Mouse (Mus musculus) intestine, postnatal 0 days (tissue): Measurements from ENCODE around the gene Ppp4r3a. TPM values are rescaled to one million over a fixed set of nuclear protein-coding genes. Genes with fewer than 3 reads are reported as not detected.

ENCODE experiments used
- ATAC-seq: fragments of 200-750 bp; cut with Nextera tagmentation; 2 replicates; pipeline ENCODE4 v1.8.0; 2017; ENCODE audit warnings: mild to moderate bottlenecking, moderate TSS enrichment, moderate library complexity
- H3K27ac ChIP-seq: fragments of 300-500 bp; sonication (generic); 2 replicates; pipeline ENCODE4 v1.5.1; 2014; ENCODE audit warnings: mild to moderate bottlenecking, low read depth, low read length, moderate library complexity
- H3K27me3 ChIP-seq: fragments of 300-500 bp; sonication (generic); replicated peaks from 2 replicates; pipeline ENCODE4 v1.6.1; 2014; ENCODE audit warnings: low read length, mixed read lengths; ENCODE audit not compliant: control insufficient read depth, insufficient read depth
- H3K36me3 ChIP-seq: fragments of 300-500 bp; sonication (generic); 2 replicates; pipeline ENCODE4 v1.6.1; 2014; ENCODE audit warnings: mild to moderate bottlenecking, moderate library complexity; ENCODE audit not compliant: control insufficient read depth, insufficient read depth
- H3K4me1 ChIP-seq: fragments of 300-500 bp; sonication (generic); replicated peaks from 2 replicates; pipeline ENCODE4 v1.6.1; 2014; ENCODE audit warnings: antibody characterized with exemption, low read length, mixed read lengths; ENCODE audit not compliant: control insufficient read depth, insufficient read depth
- H3K4me2 ChIP-seq: fragments of 300-500 bp; sonication (generic); replicated peaks from 2 replicates; pipeline ENCODE4 v1.6.1; 2014; ENCODE audit warnings: low read depth, mild to moderate bottlenecking, moderate library complexity
- H3K4me3 ChIP-seq: fragments of 300-500 bp; sonication (generic); 2 replicates; pipeline ENCODE4 v1.5.1; 2014; ENCODE audit warnings: low read depth, low read length
- H3K9ac ChIP-seq: fragments of 300-500 bp; sonication (generic); 2 replicates; pipeline ENCODE4 v1.6.1; 2014; ENCODE audit warnings: mild to moderate bottlenecking, low read depth, low read length
- H3K9me3 ChIP-seq: fragments of 300-500 bp; sonication (generic); 2 replicates; pipeline ENCODE4 v1.6.1; 2016; ENCODE audit warnings: mixed run types; ENCODE audit not compliant: control insufficient read depth
- CTCF ChIP-seq: sonication (generic); IDR thresholded peaks from 2 replicates; pipeline ENCODE4 v1.5.1; 2016; ENCODE audit warnings: low read depth, mild to moderate bottlenecking, control low read depth, antibody characterized with exemption, moderate library complexity
- WGBS: fragments of 180-500 bp; shearing (Covaris S2); extraction: QIAGEN DNeasy Blood & Tissue Kit; methylation state at CpG from one replicate; pipeline ENCODE4 v1.1.7; 2014; 5-methylcytosine and 5-hydroxymethylcytosine counted together
- polyA plus RNA-seq: library from polyadenylated mRNA; unstranded; fragments of >200 nt; fragmentation: Nextera tagmentation; extraction: Ambion mirVana; gene quantifications from 2 replicates; pipeline ENCODE4 v1.2.1, GENCODE M21; 2015

Ppp4r3a gene
- polyA plus RNA-seq, 1 experiment from 2014 or later = 18.4 TPM

DNA sequence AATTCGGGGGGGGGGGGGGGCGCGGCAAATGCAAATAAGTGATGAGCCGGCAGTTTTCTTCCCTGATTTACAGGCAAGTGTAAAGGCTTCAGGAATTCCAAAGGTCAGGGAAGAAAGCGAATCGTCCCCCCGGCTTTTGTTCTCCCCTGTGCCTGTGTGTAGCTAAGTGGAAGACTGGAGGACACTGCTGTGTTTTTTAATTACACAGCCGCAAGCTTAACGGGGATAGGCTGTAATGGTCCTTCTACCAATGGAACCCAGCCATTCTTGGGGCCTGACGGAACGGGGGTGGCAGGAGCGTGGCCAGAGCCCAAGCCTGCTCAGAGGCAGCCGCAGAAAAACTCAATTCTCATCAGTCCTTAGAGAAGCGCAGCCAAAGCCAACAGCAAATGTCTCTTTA is 56.6 kb downstream of the Ppp4r3a start:
- Histone ChIP-seq H3K27me3 (no peaks in the 10 kb centered on the region), H3K9me3 (no peaks in the 10 kb centered on the region), H3K4me3 (peak overlapping the region; percentile 77), H3K27ac (peak overlapping the region; percentile 58), H3K9ac (no peak overlapping the region), H3K36me3 (0 out of 2 replicates have a peak, but pooled peaks cover 3% of the 10 kb centered on the region), H3K4me1 (peaks cover 6% of the 10 kb centered on the region; the same call in 1 of the 2 replicates), H3K4me2 (peak overlapping the region; percentile 97)
- ATAC-seq = no peak
- 12% methylated on average over 14 of the region's 14 CpGs for WGBS
- TF ChIP-seq CTCF = no peak

DNA sequence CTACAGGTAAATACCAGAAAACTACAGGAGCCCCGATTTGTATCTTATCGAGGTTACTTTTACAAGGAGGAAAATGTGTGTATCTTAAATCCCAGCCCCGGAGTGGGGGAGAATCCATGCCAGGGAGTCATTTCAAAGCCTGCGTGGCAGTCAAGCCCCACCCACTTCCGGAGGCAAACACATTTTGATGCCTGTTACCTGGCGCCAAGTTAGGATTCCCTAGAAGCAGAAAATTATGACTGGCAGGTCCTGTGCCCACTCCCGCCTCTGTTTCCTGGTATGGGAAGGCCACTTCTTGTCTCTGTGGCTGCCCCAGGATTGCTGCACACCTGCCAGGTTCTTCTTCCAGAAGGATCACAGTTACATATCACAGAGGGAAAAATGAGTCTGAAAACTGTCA is 57.0 kb downstream of the Ppp4r3a start:
- Histone ChIP-seq H3K9ac (no peak overlapping the region), H3K27me3 (no peaks in the 10 kb centered on the region), H3K4me2 (peak overlapping the region; percentile 97), H3K9me3 (no peaks in the 10 kb centered on the region), H3K36me3 (0 out of 2 replicates have a peak, but pooled peaks cover 7% of the 10 kb centered on the region), H3K27ac (peak overlapping the region; percentile 58), H3K4me1 (peaks cover 6% of the 10 kb centered on the region; the same call in 1 of the 2 replicates), H3K4me3 (peak overlapping the region; percentile 77)
- 37% methylated on average over 7 of the region's 7 CpGs for WGBS
- TF ChIP-seq CTCF = no peak
- no peak for ATAC-seq

DNA sequence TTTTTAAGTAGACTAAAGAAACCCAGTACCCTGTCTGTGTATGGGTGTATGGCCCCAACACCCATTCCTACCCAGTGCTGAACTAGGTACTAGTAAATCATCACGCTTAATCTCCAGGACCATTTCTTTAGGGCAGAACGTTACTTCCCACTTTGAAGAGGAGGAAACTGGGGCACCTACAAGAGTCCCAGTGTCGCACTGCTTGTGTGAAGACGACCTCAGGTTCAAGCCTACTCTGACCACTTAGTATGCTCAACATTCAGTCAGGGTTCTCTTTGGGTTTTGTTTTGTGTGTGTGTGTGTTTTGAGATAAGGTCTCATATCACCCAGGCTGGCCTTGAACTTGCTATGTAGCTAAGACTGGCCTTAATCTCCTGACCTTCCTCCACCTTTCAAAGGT is 57.5 kb downstream of the Ppp4r3a start:
- TF ChIP-seq CTCF = no peak
- WGBS = 51% methylated on average over 4 of the region's 4 CpGs
- peak overlapping the region; percentile 58 for H3K27ac ChIP-seq
- no peak overlapping the region for H3K4me3 ChIP-seq
- H3K36me3 ChIP-seq = 0 out of 2 replicates have a peak, but pooled peaks cover 8% of the 10 kb centered on the region
- peaks cover 6% of the 10 kb centered on the region; the same call in 1 of the 2 replicates for H3K4me1 ChIP-seq
- no peak for ATAC-seq
- no peak overlapping the region for H3K9ac ChIP-seq
- no peaks in the 10 kb centered on the region for H3K27me3 ChIP-seq
- H3K4me2 ChIP-seq = peak overlapping the region; percentile 97
- H3K9me3 ChIP-seq = no peaks in the 10 kb centered on the region

DNA sequence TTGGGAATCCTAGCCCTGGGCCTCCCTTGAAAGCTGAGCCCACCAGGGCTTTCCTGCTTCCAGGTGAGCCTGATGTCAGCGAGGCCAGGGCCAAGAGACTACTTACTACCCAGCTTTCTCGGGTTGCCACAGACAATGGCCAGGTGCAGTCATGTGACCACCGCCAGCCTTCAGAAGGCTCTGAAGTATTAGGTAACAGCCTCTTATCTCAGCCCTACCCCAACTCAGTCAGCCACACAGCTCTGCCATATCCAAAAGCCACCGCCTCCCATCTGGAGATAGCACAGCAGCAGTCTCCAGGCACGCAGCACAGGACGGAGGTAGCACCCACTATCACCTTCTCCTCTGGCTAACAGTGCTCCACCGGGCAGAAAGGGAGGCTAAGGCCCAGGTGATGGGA is 58.1 kb downstream of the Ppp4r3a start:
- no peak for TF ChIP-seq CTCF
- H3K4me3 ChIP-seq = no peak overlapping the region
- H3K4me1 ChIP-seq = peaks cover 6% of the 10 kb centered on the region; the same call in 1 of the 2 replicates
- no peaks in the 10 kb centered on the region for H3K9me3 ChIP-seq
- ATAC-seq = peak; percentile 72
- H3K36me3 ChIP-seq = 0 out of 2 replicates have a peak, but pooled peaks cover 8% of the 10 kb centered on the region
- 29% methylated on average over 7 of the region's 7 CpGs for WGBS
- peak overlapping the region; percentile 58 for H3K27ac ChIP-seq
- H3K4me2 ChIP-seq = peak overlapping the region; percentile 97
- H3K27me3 ChIP-seq = no peaks in the 10 kb centered on the region
- H3K9ac ChIP-seq = no peak overlapping the region

DNA sequence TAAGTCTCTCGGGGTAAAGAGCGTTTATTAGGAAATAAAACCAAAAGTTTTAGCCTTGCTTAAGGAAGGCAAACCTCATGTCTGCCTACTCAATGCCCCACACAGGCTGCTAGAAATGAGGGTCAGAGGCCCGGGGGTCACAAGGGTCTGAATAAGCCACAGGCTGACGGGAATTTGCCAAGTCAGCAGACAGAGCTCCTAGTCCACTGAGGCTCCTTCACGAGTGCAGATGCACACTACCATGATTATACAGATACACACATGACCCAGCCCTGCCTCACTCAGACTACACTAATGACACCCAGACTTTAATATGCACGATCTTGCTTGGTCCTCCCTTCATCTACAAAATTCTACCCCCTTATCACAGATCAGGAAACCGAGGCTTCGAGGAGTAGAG is 58.7 kb downstream of the Ppp4r3a start:
- H3K9me3 ChIP-seq = no peaks in the 10 kb centered on the region
- WGBS = 44% methylated on average over 8 of the region's 8 CpGs
- peak overlapping the region; percentile 97 for H3K4me2 ChIP-seq
- peak overlapping the region; percentile 58 for H3K27ac ChIP-seq
- TF ChIP-seq CTCF = no peak
- no peak overlapping the region for H3K9ac ChIP-seq
- H3K36me3 ChIP-seq = 0 out of 2 replicates have a peak, but pooled peaks cover 8% of the 10 kb centered on the region
- H3K4me1 ChIP-seq = peaks cover 6% of the 10 kb centered on the region; the same call in 1 of the 2 replicates
- H3K4me3 ChIP-seq = no peak overlapping the region
- ATAC-seq = no peak
- H3K27me3 ChIP-seq = no peaks in the 10 kb centered on the region

DNA sequence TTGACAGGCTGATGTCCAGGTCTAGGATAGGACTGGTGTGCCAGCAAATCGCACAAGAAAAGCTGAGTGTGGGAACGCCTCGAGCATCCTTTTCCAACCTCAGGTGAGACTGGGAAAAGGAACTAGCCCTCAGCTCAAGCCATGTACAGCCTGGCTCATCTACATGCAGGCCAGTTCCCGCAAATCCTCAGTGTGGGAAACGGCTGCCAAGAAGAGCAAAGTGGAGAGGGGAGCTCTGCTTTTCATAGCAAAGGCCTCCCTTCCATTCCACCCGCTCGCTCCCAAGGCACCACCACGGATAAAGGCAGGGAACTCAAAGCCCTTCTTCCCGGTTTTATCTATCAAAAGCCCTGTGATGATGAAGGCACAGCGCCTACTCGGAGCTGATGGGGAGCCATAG is 60.4 kb downstream of the Ppp4r3a start:
- 68% methylated on average over 11 of the region's 11 CpGs for WGBS
- Histone ChIP-seq H3K4me3 (no peak overlapping the region), H3K36me3 (0 out of 2 replicates have a peak, but pooled peaks cover 8% of the 10 kb centered on the region), H3K4me2 (no peak overlapping the region; the same call in 1 of the 2 replicates), H3K9me3 (no peaks in the 10 kb centered on the region), H3K4me1 (peaks cover 12% of the 10 kb centered on the region), H3K27me3 (no peaks in the 10 kb centered on the region), H3K9ac (no peak overlapping the region), H3K27ac (no peak overlapping the region)
- ATAC-seq = no peak
- TF ChIP-seq CTCF = no peak
